Mouse (Mus musculus) megakaryocyte, embryonic 14.5 days (primary cell): ENCODE measurements around the gene Gmeb2. TPM values are rescaled to one million over a fixed set of nuclear protein-coding genes. Genes with fewer than 3 reads are reported as not detected.
A peak's percentile ranks its signal among the peaks of the same experiment; 100 is the strongest.

ENCODE experiments used
- H3K27me3 ChIP-seq: replicated peaks from 2 replicates; pipeline ENCODE3; 2012; ENCODE audit warnings: inconsistent platforms
- H3K36me3 ChIP-seq: replicated peaks from 2 replicates; pipeline ENCODE3; 2012; ENCODE audit warnings: low read length, inconsistent platforms, mixed read lengths
- H3K4me1 ChIP-seq: 2 replicates; pipeline ENCODE4 v1.6.1; 2012; ENCODE audit warnings: inconsistent platforms
- H3K4me3 ChIP-seq: replicated peaks from 2 replicates; pipeline ENCODE3; 2012; ENCODE audit warnings: moderate library complexity, mild to moderate bottlenecking, inconsistent platforms
- H3K9me3 ChIP-seq: 2 replicates; pipeline ENCODE4 v1.6.1; 2012; ENCODE audit warnings: inconsistent platforms
- FLI1 ChIP-seq: IDR thresholded peaks from 2 replicates; pipeline ENCODE4 v1.6.1; 2012; ENCODE audit warnings: low read length, inconsistent platforms, mixed read lengths
- GATA1 ChIP-seq: IDR thresholded peaks from 3 replicates; pipeline ENCODE4 v1.6.1; 2012; ENCODE audit warnings: mixed read lengths, low read length, inconsistent platforms, borderline replicate concordance
- polyA plus RNA-seq: library from polyadenylated mRNA; stranded (reverse); fragments of >175 nt; gene quantifications from 2 replicates; pipeline ENCODE4 v1.2.3, GENCODE M21; 2012; ENCODE audit warnings: low replicate concordance; ENCODE audit not compliant: insufficient read depth

Gmeb2 gene
- polyA plus RNA-seq, 1 experiment: 4.9 TPM

- H3K27me3 ChIP-seq: peaks cover 8% of the 10 kb centered on the region
- TF ChIP-seq GATA1: no peak
- TF ChIP-seq FLI1: no peak
- H3K4me3 ChIP-seq: peak overlapping the region; percentile 78
- peaks cover 13% of the 10 kb centered on the region for H3K9me3 ChIP-seq
- peaks cover 21% of the 10 kb centered on the region for H3K36me3 ChIP-seq
- peaks cover 49% of the 10 kb centered on the region for H3K4me1 ChIP-seq
These were observed 44.0 kb downstream of the Gmeb2 start for GRCm38 (mm10) chr2:181243706-181244394.

- peaks cover 7% of the 10 kb centered on the region for H3K27me3 ChIP-seq
- H3K4me3 ChIP-seq: peak overlapping the region; percentile 94
- H3K4me1 ChIP-seq: peaks cover 58% of the 10 kb centered on the region
- TF ChIP-seq FLI1: no peak
- TF ChIP-seq GATA1: no peak
- H3K36me3 ChIP-seq: peaks cover 35% of the 10 kb centered on the region
- peaks cover 11% of the 10 kb centered on the region for H3K9me3 ChIP-seq
These were observed 45.5 kb downstream of the Gmeb2 start for GRCm38 (mm10) chr2:181242314-181242665.

DNA sequence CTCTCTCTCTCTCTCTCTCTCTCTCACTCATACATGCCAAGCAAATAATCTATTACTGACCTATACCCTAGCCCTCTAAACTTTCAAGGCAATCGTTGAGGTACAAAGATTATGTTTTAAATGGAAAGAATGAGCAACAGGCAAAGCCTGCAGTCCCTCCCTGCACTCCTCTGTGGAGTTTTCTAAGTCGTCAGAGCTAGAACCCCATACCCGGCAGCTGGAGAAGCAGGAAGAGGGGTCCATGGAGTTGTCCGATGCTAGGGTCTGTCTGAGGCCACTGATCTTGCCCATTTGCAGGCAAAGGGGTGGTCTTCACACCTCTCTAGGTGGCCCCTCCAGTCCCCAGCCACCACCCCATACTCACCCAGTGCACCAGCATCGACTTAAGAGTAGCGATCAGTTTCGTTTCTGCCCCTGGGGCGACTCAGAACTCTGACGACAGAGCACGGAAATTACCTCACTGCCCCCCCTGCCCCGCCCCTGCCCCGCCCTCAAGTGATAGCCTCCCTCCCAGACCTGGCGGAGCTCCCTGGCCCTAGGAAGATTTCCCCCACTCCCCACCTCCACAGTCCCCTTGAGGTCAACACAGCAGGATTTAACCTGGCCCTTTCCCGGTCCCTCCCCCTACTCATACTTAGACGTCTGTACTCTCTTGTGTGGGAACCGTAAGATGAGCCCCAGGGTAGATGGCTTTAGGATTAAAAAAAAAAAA, 46.1 kb downstream of the Gmeb2 start, which contains the start of gene Helz2:
Helz2 (minus strand) TSS at position 426 of the 712 bp plus-strand sequence.
- peak within 1 kb of the TSS; percentile 94 for H3K4me3 ChIP-seq
- peaks cover 5% of the 10 kb centered on the region for H3K9me3 ChIP-seq
- H3K4me1 ChIP-seq: peaks cover 58% of the 10 kb centered on the region
- TF ChIP-seq GATA1 (no peak), FLI1 (no peak)
- H3K27me3 ChIP-seq: peaks cover 6% of the 10 kb centered on the region
- peaks cover 40% of the 10 kb centered on the region for H3K36me3 ChIP-seq

DNA sequence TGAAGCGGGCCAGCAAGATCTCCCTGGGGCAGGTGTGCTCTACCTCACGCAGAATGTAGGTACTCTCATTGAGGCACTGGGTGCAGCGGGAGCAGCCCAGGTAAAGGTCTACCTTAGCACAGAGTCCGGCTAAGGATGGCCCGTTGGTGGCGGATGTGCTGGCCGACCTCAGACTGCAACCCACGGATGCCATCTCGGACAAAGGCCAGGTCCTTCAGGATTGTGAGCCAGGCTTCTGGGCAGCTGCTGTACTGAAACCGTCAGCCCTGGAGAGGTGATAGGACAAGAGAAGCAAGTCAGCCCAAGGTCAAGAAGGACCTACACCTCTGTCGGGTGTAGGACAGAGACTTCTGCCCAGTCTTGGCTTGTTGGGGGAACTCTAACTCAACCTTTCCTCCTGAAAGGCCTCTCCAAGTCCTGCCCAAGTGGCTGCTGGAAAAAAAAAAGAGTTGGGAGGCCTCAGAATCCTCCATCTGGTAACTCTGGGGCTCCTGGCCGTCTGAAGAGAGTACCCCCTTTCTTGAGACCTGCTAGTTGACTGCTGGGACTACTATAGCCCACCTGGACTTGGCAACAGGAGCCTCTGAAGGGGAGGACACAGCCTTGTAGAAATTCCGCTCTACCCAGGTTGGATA, 46.9 kb downstream of the Gmeb2 start:
- no peak for TF ChIP-seq FLI1
- no peak for TF ChIP-seq GATA1
- H3K36me3 ChIP-seq: peaks cover 48% of the 10 kb centered on the region

DNA sequence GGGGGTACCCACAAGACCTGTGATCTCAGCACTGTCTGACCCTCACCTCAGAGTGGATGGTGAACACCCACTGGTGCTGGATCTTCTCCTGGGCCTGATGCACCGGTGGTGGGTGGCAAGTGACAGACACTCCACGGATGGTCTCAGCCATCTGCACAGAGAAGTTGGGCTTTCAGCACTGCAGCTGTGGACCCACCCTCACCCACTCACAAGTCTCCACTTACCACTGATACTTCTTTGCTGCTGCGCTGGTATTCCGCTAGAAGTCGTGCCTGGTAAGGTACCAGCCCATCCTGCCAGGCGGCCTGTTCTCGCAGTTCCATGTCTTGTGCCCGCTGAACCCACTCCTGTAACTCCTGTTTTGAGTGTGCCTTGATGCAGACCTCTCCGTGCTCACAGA, 48.6 kb downstream of the Gmeb2 start:
- no peak for TF ChIP-seq GATA1
- TF ChIP-seq FLI1: no peak
- H3K4me3 ChIP-seq: peak overlapping the region; percentile 35
- peaks cover 63% of the 10 kb centered on the region for H3K4me1 ChIP-seq
- H3K9me3 ChIP-seq: no peaks in the 10 kb centered on the region
- peaks cover 65% of the 10 kb centered on the region for H3K36me3 ChIP-seq
- H3K27me3 ChIP-seq: peaks cover 3% of the 10 kb centered on the region

More for the DNA sequence above, 46.9 kb downstream of the Gmeb2 start:
- Histone ChIP-seq H3K9me3 (no peaks in the 10 kb centered on the region), H3K4me1 (peaks cover 63% of the 10 kb centered on the region), H3K4me3 (peak overlapping the region; percentile 94), H3K27me3 (peaks cover 3% of the 10 kb centered on the region)

GRCm38 (mm10) chr2:181238861-181239260, 49.0 kb downstream of the Gmeb2 start:
- H3K4me1 ChIP-seq: peaks cover 59% of the 10 kb centered on the region
- H3K4me3 ChIP-seq: no peak overlapping the region
- H3K27me3 ChIP-seq: peaks cover 3% of the 10 kb centered on the region
- TF ChIP-seq GATA1: no peak
- no peak for TF ChIP-seq FLI1
- no peaks in the 10 kb centered on the region for H3K9me3 ChIP-seq
- peaks cover 69% of the 10 kb centered on the region for H3K36me3 ChIP-seq

GRCm38 (mm10) chr2:181238091-181238610, 49.7 kb downstream of the Gmeb2 start:
- TF ChIP-seq FLI1 (no peak), GATA1 (no peak)
- Histone ChIP-seq H3K36me3 (peaks cover 76% of the 10 kb centered on the region), H3K27me3 (peaks cover 3% of the 10 kb centered on the region), H3K4me1 (peaks cover 53% of the 10 kb centered on the region), H3K4me3 (no peak overlapping the region), H3K9me3 (no peaks in the 10 kb centered on the region)

DNA sequence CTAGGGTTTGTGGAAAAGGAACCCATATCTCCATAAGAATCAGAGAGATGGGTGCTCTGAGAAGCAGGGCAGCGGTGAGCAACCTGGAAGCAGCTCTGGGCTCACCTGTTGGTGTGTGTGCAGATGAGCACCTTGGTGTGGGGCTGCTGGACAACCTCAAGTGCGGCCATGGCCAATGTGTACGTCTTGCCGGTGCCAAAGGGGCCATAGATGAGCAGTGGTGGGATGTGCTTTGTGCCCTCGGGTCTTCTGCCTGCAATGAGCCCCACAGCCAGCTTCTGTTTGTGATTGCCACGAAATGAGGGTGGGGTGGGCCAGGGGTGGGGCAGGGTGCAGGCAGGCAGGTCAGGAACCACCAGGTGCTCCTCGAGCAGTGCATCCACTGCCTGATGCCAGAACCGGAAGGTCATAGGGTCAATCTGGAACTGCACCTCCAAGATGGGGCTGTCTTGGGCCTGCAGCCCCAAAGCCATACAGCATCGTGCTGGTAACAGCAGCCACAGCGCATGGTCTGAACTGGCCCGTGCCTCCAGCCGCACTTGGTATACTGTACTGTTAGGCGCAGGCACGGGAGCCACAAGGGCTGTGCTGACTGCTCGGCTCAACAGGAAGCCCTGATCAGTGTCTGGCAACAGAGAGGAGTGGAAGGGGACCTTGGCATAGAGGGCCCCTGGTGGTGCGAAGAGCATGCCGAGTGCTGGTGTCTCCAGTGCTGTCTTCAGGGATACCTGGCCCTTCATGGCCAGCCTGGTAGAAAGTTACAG, 50.4 kb downstream of the Gmeb2 start:
- H3K9me3 ChIP-seq: no peaks in the 10 kb centered on the region
- no peak for TF ChIP-seq GATA1
- TF ChIP-seq FLI1: no peak
- H3K4me1 ChIP-seq: peaks cover 48% of the 10 kb centered on the region
- peaks cover 2% of the 10 kb centered on the region for H3K27me3 ChIP-seq
- no peak overlapping the region for H3K4me3 ChIP-seq
- peaks cover 83% of the 10 kb centered on the region for H3K36me3 ChIP-seq

DNA sequence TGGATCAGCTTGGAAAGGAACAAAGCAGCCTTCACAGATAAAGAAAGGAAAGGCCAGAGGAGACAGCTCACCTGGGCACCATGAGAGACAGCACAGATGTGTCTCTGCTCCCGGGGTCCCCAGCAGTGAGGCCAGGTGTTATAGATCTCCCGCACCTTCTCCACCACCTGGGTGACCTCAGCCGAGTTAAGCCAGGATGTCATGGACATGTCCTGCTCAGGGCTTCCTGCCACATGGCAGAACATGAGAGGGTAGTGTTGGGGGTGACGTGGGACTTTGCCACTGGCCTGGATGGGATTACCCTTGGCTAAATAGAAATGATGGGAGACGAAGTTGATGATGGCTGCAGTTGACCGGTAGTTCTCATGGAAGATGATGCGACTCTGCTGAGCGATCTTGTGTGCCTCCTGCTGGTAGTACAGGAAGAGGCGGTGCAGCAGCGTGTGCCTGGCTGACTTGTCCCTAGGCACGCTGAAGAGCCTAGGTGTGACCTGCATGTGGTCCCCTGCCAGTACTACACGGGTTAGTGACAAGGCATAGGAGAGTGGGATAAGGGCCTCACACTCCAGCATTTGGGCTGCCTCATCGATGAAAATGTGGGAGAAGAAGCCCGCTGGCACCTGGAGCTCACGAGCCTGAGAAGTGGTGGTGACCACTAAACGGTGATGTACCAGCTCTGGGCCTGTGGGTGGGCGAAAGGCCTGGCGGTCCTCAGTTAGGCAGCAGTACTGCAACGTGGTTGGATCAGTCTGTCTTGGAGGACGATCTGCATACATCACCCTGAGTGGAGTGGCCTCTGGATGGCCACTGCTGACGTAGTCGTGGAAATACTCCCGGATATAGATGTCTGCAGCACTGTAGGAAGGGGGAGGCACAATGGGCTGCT, 51.9 kb downstream of the Gmeb2 start:
- H3K4me1 ChIP-seq: peaks cover 36% of the 10 kb centered on the region
- H3K9me3 ChIP-seq: no peaks in the 10 kb centered on the region
- H3K27me3 ChIP-seq: no peaks in the 10 kb centered on the region
- peak overlapping the region; percentile 23 for H3K4me3 ChIP-seq
- TF ChIP-seq GATA1: no peak
- no peak for TF ChIP-seq FLI1
- peaks cover 97% of the 10 kb centered on the region for H3K36me3 ChIP-seq
